Mouse (Mus musculus) liver, embryonic 14.5 days (tissue): ENCODE results near the gene Hist2h2ac.

Source experiments
- CTCF ChIP-seq: IDR thresholded peaks from 2 replicates; pipeline ENCODE4 v1.5.1; 2016; ENCODE audit warnings: antibody characterized with exemption, low read depth, control low read depth
- EP300 ChIP-seq: IDR thresholded peaks from 2 replicates; pipeline ENCODE4 v1.6.1; 2016; ENCODE audit warnings: antibody characterized with exemption, low read depth

- TF ChIP-seq CTCF (no peak), EP300 (no peak)
These were observed 23.4 kb upstream of the Hist2h2ac start for GRCm38 (mm10) chr3:96243921-96244572.
